ENCODE assay signal across 7 mouse cellular contexts in genomic region chr11:120721124-120722066, GRCm38 (mm10). TPM values are rescaled to one million over a fixed set of nuclear protein-coding genes. Genes with fewer than 3 reads are reported as not detected.
DNase-seq lines count a peak whose midpoint lies in the region; ATAC-seq lines count a peak whose summit lies in the region.

Rac3 (plus strand) TSS chr11:120721470.

- under 1% methylated on average over 89 of the region's 90 CpGs for WGBS in forebrain, embryonic 10.5 days
- WGBS in hindbrain, embryonic 13.5 days = under 1% methylated on average over 89 of the region's 90 CpGs

- peaks cover 44% of the 10 kb centered on the region for H3K36me3 ChIP-seq in forebrain, embryonic 10.5 days (replicated peaks)
- H3K36me3 ChIP-seq in hindbrain, embryonic 13.5 days = peaks cover 47% of the 10 kb centered on the region

- H3K27me3 ChIP-seq in forebrain, embryonic 10.5 days (ENCODE audit: poor library complexity, severe bottlenecking) = peaks cover 61% of the 10 kb centered on the region
- peaks cover 29% of the 10 kb centered on the region for H3K27me3 ChIP-seq in hindbrain, embryonic 13.5 days

- H3K9ac ChIP-seq in hindbrain, embryonic 13.5 days = peak within 1 kb of the TSS; percentile 96

- H3K4me2 ChIP-seq in hindbrain, embryonic 13.5 days = peak within 1 kb of the TSS; percentile 89

- no peaks in the 10 kb centered on the region for H3K9me3 ChIP-seq in forebrain, embryonic 10.5 days
- H3K9me3 ChIP-seq in hindbrain, embryonic 13.5 days = no peaks in the 10 kb centered on the region

- peak; percentile 75 for DNase-seq in Muller cell, postnatal 12 days (ENCODE audit: inconsistent ontology term)
- DNase-seq in adrenal gland, postnatal 4 days (ENCODE audit: low spot score in 2 of 2) = peak in 1 of 2 experiments; percentile 42
- DNase-seq in forebrain, embryonic 10.5 days (ENCODE audit: extremely low spot score, low spot score) = peak; percentile 77
- DNase-seq in layer of hippocampus, postnatal 36 days = peak; percentile 62 to 66
- DNase-seq in lung, postnatal 14 days = peak; percentile 66
- peak; percentile 82 for DNase-seq in retina, postnatal 1 day

- peak; percentile 84 for ATAC-seq in hindbrain, embryonic 13.5 days (ENCODE audit: low FRiP score)

- peaks cover 33% of the 10 kb centered on the region for H3K4me1 ChIP-seq in forebrain, embryonic 10.5 days
- peaks cover 30% of the 10 kb centered on the region for H3K4me1 ChIP-seq in hindbrain, embryonic 13.5 days (replicated peaks)

- peak within 1 kb of the TSS; percentile 71 for H3K4me3 ChIP-seq in forebrain, embryonic 10.5 days
- H3K4me3 ChIP-seq in hindbrain, embryonic 13.5 days = peak within 1 kb of the TSS; percentile 67

- peak within 1 kb of the TSS; percentile 82 for H3K27ac ChIP-seq in forebrain, embryonic 10.5 days
- peak within 1 kb of the TSS; percentile 71 for H3K27ac ChIP-seq in hindbrain, embryonic 13.5 days

RNA-seq across cellular contexts. Expression of gene Rac3, which starts in this region (rescaled TPM):
- 10 to 100 TPM; 12.7 to 17.4 TPM for total RNA-seq in adrenal gland, postnatal 4 days (2021)
- 23.8 and 28.4 TPM in 2 replicates for polyA plus RNA-seq in forebrain, embryonic 10.5 days (2016; fragmentation: Nextera tagmentation; extraction: Ambion mirVana)
- polyA plus RNA-seq in hindbrain, embryonic 13.5 days (2015; fragmentation: Nextera tagmentation; extraction: Ambion mirVana) = 272 and 278 TPM in 2 replicates
- total RNA-seq in layer of hippocampus, postnatal 36 days (2021) = 10 to 100 TPM; 36.5 to 41.0 TPM
